In the genomic region with DNA sequence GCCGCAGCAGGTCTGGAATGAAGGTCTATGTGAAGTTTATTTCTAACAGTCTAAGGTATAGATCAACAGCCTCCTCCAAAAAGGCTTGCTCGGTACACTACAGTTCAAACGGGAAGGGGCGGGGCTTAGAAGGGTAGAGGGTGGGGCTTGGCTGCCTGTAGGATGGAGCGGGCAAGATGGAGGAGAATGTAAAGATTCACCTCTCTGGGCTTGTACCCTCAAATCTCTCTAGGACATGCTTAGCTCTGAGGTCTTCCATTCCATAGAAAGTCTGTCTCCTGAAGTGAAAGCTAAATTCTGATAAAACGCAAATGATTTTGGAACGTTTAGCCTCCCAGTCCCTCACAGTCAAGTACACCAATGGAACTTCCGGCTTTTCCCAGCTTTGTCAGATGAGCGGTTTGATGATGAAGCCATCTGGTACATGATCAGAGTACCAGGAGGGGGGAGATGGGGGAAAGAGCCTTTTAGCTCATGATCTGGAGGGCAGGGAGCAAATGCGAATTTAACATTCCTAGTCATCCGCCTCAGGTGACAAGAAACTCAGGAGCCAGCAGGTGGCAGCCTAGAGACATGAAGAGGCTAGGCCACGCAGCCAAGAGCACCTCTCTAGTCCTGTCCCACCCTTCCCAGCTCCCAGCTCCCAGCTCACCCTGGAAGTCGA, we compare ENCODE assay signal across 8 mouse cellular contexts. TPM values are rescaled to one million over a fixed set of nuclear protein-coding genes. Genes with fewer than 3 reads are reported as not detected.
DNase-seq lines count a peak whose midpoint lies in the region; ATAC-seq and TF ChIP-seq lines count a peak whose summit lies in the region.

No protein-coding gene starts in this region.

- H3K36me3 ChIP-seq in intestine, embryonic 16.5 days (ENCODE audit: control insufficient read depth, insufficient read depth, low read length): no peaks in the 10 kb centered on the region
- H3K36me3 ChIP-seq in limb, embryonic 13.5 days: no peaks in the 10 kb centered on the region
- no peaks in the 10 kb centered on the region for H3K36me3 ChIP-seq in midbrain, embryonic 14.5 days (ENCODE audit: control insufficient read depth, insufficient read depth, low read length)

- ATAC-seq in intestine, embryonic 16.5 days: peak; percentile 51
- peak; percentile 80; the same call in 1 of the 2 replicates for ATAC-seq in limb, embryonic 13.5 days (ENCODE audit: low FRiP score, low read depth)
- 0 out of 2 replicates have a peak, but pooled peaks have one; percentile 63 for ATAC-seq in midbrain, embryonic 14.5 days (ENCODE audit: low FRiP score, low TSS enrichment)

- H3K9me3 ChIP-seq in intestine, embryonic 16.5 days (ENCODE audit: control insufficient read depth, low read length): no peaks in the 10 kb centered on the region
- H3K9me3 ChIP-seq in limb, embryonic 13.5 days: no peaks in the 10 kb centered on the region
- H3K9me3 ChIP-seq in midbrain, embryonic 14.5 days (ENCODE audit: control insufficient read depth, low read length): no peaks in the 10 kb centered on the region

- peak; percentile 80 for DNase-seq in layer of hippocampus, adult 11-12 months (ENCODE audit: low spot score)
- DNase-seq in layer of hippocampus, adult 9-10 months (ENCODE audit: low spot score): no peak
- DNase-seq in cerebellum, postnatal 25 days: peak; percentile 78 to 88
- DNase-seq in gastrocnemius, adult 2 months: peak; percentile 77
- peak; percentile 88 for DNase-seq in midbrain, embryonic 14.5 days
- DNase-seq in spleen, postnatal 4 days (ENCODE audit: low spot score in 2 of 2): peak; percentile 79 to 89

- H3K27ac ChIP-seq in gastrocnemius, adult 2 months: no peak overlapping the region
- H3K27ac ChIP-seq in intestine, embryonic 16.5 days (ENCODE audit: low read length): no peak overlapping the region
- no peak overlapping the region for H3K27ac ChIP-seq in limb, embryonic 13.5 days
- H3K27ac ChIP-seq in midbrain, embryonic 14.5 days (replicated peaks; ENCODE audit: low read depth, low read length): no peak overlapping the region

- H3K4me2 ChIP-seq in intestine, embryonic 16.5 days (ENCODE audit: low read depth, low read length): peak overlapping the region; percentile 53
- peak overlapping the region; percentile 59 for H3K4me2 ChIP-seq in limb, embryonic 13.5 days (replicated peaks)
- H3K4me2 ChIP-seq in midbrain, embryonic 14.5 days (ENCODE audit: low read length): peak overlapping the region; percentile 48

- no peaks in the 10 kb centered on the region for H3K27me3 ChIP-seq in intestine, embryonic 16.5 days (replicated peaks; ENCODE audit: control insufficient read depth, insufficient read depth, low read length)
- H3K27me3 ChIP-seq in limb, embryonic 13.5 days: no peaks in the 10 kb centered on the region
- H3K27me3 ChIP-seq in midbrain, embryonic 14.5 days (ENCODE audit: control insufficient read depth, insufficient read depth, low read length): no peaks in the 10 kb centered on the region

- intact Hi-C loops in gastrocnemius, adult 2 months (cut with DNase I): loop anchor here (1.0 kb wide), 1 partner anchor 39 kb away; no protein-coding TSS in a partner anchor

- WGBS in intestine, embryonic 16.5 days: 12% methylated on average over 13 of the region's 13 CpGs
- 12% methylated on average over 13 of the region's 13 CpGs for WGBS in limb, embryonic 13.5 days
- 13% methylated on average over 13 of the region's 13 CpGs for WGBS in midbrain, embryonic 14.5 days

- H3K9ac ChIP-seq in intestine, embryonic 16.5 days (ENCODE audit: low read depth, low read length): peak overlapping the region; percentile 46; the same call in 1 of the 2 replicates
- H3K9ac ChIP-seq in limb, embryonic 13.5 days: no peak overlapping the region; the same call in 1 of the 2 replicates
- H3K9ac ChIP-seq in midbrain, embryonic 14.5 days (replicated peaks; ENCODE audit: low read length): 0 out of 2 replicates have a peak overlapping the region, but pooled peaks have one; percentile 9

- peak; percentile 76 for TF ChIP-seq CTCF in gastrocnemius, adult 2 months (IDR thresholded peaks at IDR 0.05)

- H3K4me1 ChIP-seq in intestine, embryonic 16.5 days (ENCODE audit: control insufficient read depth, insufficient read depth, low read length): peaks cover 18% of the 10 kb centered on the region
- H3K4me1 ChIP-seq in limb, embryonic 13.5 days: peaks cover 22% of the 10 kb centered on the region
- no peaks in the 10 kb centered on the region for H3K4me1 ChIP-seq in midbrain, embryonic 14.5 days (ENCODE audit: control insufficient read depth, insufficient read depth, low read length)

- H3K4me3 ChIP-seq in gastrocnemius, adult 2 months: peak overlapping the region; percentile 65
- H3K4me3 ChIP-seq in intestine, embryonic 16.5 days (ENCODE audit: low read length): peak overlapping the region; percentile 40
- H3K4me3 ChIP-seq in limb, embryonic 13.5 days: peak overlapping the region; percentile 39
- H3K4me3 ChIP-seq in midbrain, embryonic 14.5 days (replicated peaks; ENCODE audit: low read depth, low read length): no peak overlapping the region; the same call in 1 of the 2 replicates

RNA-seq across cellular contexts. Expression of gene Unc119, which starts 17.0 kb away (rescaled TPM):
- 1 to 10 TPM; 7.1 to 9.2 TPM for total RNA-seq in gastrocnemius, adult 2 months (2021)
- polyA plus RNA-seq in intestine, embryonic 16.5 days (2015; fragmentation: Nextera tagmentation; extraction: Ambion mirVana): 29.5 and 29.9 TPM in 2 replicates
- 70.1 and 74.7 TPM in 2 replicates for polyA plus RNA-seq in limb, embryonic 13.5 days (2015; fragmentation: Nextera tagmentation; extraction: Ambion mirVana)
- 78.3 and 98.1 TPM in 2 replicates for polyA plus RNA-seq in midbrain, embryonic 14.5 days (2014; fragmentation: Nextera tagmentation; extraction: Ambion mirVana)

RNA-seq across cellular contexts. Expression of gene Foxn1, which starts 26.1 kb away (rescaled TPM):
- not detected for total RNA-seq in gastrocnemius, adult 2 months (2021)
- polyA plus RNA-seq in intestine, embryonic 16.5 days (2015; fragmentation: Nextera tagmentation; extraction: Ambion mirVana): not detected in 2 replicates
- polyA plus RNA-seq in limb, embryonic 13.5 days (2015; fragmentation: Nextera tagmentation; extraction: Ambion mirVana): 0.24 and 0.48 TPM in 2 replicates
- polyA plus RNA-seq in midbrain, embryonic 14.5 days (2014; fragmentation: Nextera tagmentation; extraction: Ambion mirVana): not detected in 2 replicates

RNA-seq across cellular contexts. Expression of gene Pigs, which starts 32.0 kb away (rescaled TPM):
- 10 to 100 TPM; 20.0 to 21.3 TPM for total RNA-seq in gastrocnemius, adult 2 months (2021)
- 92.9 and 93.1 TPM in 2 replicates for polyA plus RNA-seq in intestine, embryonic 16.5 days (2015; fragmentation: Nextera tagmentation; extraction: Ambion mirVana)
- polyA plus RNA-seq in limb, embryonic 13.5 days (2015; fragmentation: Nextera tagmentation; extraction: Ambion mirVana): 88.5 and 88.9 TPM in 2 replicates
- 54.7 and 63.6 TPM in 2 replicates for polyA plus RNA-seq in midbrain, embryonic 14.5 days (2014; fragmentation: Nextera tagmentation; extraction: Ambion mirVana)

RNA-seq across cellular contexts. Expression of gene Aldoc, which starts 37.5 kb away (rescaled TPM):
- 1 to 10 TPM; 1.6 to 2.7 TPM for total RNA-seq in gastrocnemius, adult 2 months (2021)
- polyA plus RNA-seq in intestine, embryonic 16.5 days (2015; fragmentation: Nextera tagmentation; extraction: Ambion mirVana): 33.3 and 34.0 TPM in 2 replicates
- 6.5 and 6.6 TPM in 2 replicates for polyA plus RNA-seq in limb, embryonic 13.5 days (2015; fragmentation: Nextera tagmentation; extraction: Ambion mirVana)
- polyA plus RNA-seq in midbrain, embryonic 14.5 days (2014; fragmentation: Nextera tagmentation; extraction: Ambion mirVana): 71.2 and 89.5 TPM in 2 replicates

RNA-seq across cellular contexts. Expression of gene Spag5, which starts 58.9 kb away (rescaled TPM):
- 1 to 10 TPM in 1 of 2 experiments, under 1 TPM in 1; 0.81 to 2.0 TPM for total RNA-seq in gastrocnemius, adult 2 months (2021)
- polyA plus RNA-seq in intestine, embryonic 16.5 days (2015; fragmentation: Nextera tagmentation; extraction: Ambion mirVana): 23.4 and 27.3 TPM in 2 replicates
- 39.6 and 45.8 TPM in 2 replicates for polyA plus RNA-seq in limb, embryonic 13.5 days (2015; fragmentation: Nextera tagmentation; extraction: Ambion mirVana)
- 5.8 and 8.7 TPM in 2 replicates for polyA plus RNA-seq in midbrain, embryonic 14.5 days (2014; fragmentation: Nextera tagmentation; extraction: Ambion mirVana)
